Mouse (Mus musculus): ENCODE measurements around the gene Cope. TPM values are rescaled to one million over a fixed set of nuclear protein-coding genes. Genes with fewer than 3 reads are reported as not detected.

Gene Cope
- 100 to 1,000 TPM; 185 to 205 TPM for total RNA-seq (2021)
- long read RNA-seq, experiment 1, transcript Cope-201 (10 exons, 1,300 nt): major isoform, 97 of 123 reads
- long read RNA-seq, experiment 1, partial matches to known transcripts: 9 of 123 reads
- long read RNA-seq, experiment 1, other reads (novel, unspliced or antisense): 13 of 123 reads
- long read RNA-seq, experiment 2, transcript Cope-201 (10 exons, 1,300 nt): major isoform, 308 of 349 reads
- long read RNA-seq, experiment 2, partial matches to known transcripts: 12 of 349 reads
- long read RNA-seq, experiment 2, other reads (novel, unspliced or antisense): 24 of 349 reads

GRCm38 (mm10) chr8:70302358-70302890, at the start of gene Cope, which contains the start of gene Ddx49:
TSS of gene Cope (plus strand) at chr8:70302518.
TSS of gene Ddx49 (minus strand) at chr8:70302489.
- peak; percentile 91 to 94 for DNase-seq (ENCODE audit: low spot score in 2 of 2)

- no peak for DNase-seq (ENCODE audit: low spot score in 2 of 2)
These were observed 47.7 kb upstream of the Cope start for GRCm38 (mm10) chr8:70254628-70255027.

GRCm38 (mm10) chr8:70257456-70257855, 44.9 kb upstream of the Cope start:
- no peak for DNase-seq (ENCODE audit: low spot score in 2 of 2)

GRCm38 (mm10) chr8:70258600-70258999, 43.7 kb upstream of the Cope start:
- DNase-seq (ENCODE audit: low spot score in 2 of 2): no peak

- no peak for DNase-seq (ENCODE audit: low spot score in 2 of 2)
These were observed 43.3 kb upstream of the Cope start for GRCm38 (mm10) chr8:70259043-70259442.

GRCm38 (mm10) chr8:70267674-70268073, 34.6 kb upstream of the Cope start:
- no peak for DNase-seq (ENCODE audit: low spot score in 2 of 2)

GRCm38 (mm10) chr8:70268311-70268710, 34.0 kb upstream of the Cope start:
- DNase-seq (ENCODE audit: low spot score in 2 of 2): no peak

- DNase-seq (ENCODE audit: low spot score in 2 of 2): no peak
These were observed 33.3 kb upstream of the Cope start for GRCm38 (mm10) chr8:70268799-70269565.

- peak in 1 of 2 experiments; percentile 29 for DNase-seq (ENCODE audit: low spot score in 2 of 2)
These were observed 29.4 kb upstream of the Cope start for GRCm38 (mm10) chr8:70272949-70273348.

GRCm38 (mm10) chr8:70274350-70274749, 28.0 kb upstream of the Cope start:
- no peak for DNase-seq (ENCODE audit: low spot score in 2 of 2)

GRCm38 (mm10) chr8:70276476-70276875, 25.8 kb upstream of the Cope start:
- DNase-seq (ENCODE audit: low spot score in 2 of 2): no peak

- no peak for DNase-seq (ENCODE audit: low spot score in 2 of 2)
These were observed 24.1 kb upstream of the Cope start for GRCm38 (mm10) chr8:70278175-70278574.

GRCm38 (mm10) chr8:70279266-70279665, 23.1 kb upstream of the Cope start:
- DNase-seq (ENCODE audit: low spot score in 2 of 2): no peak

GRCm38 (mm10) chr8:70281001-70281400, 21.3 kb upstream of the Cope start:
- DNase-seq (ENCODE audit: low spot score in 2 of 2): no peak

- DNase-seq (ENCODE audit: low spot score in 2 of 2): peak; percentile 91 to 97
These were observed 19.6 kb upstream of the Cope start, which contains the start of gene Homer3 for GRCm38 (mm10) chr8:70282603-70283135. TSS of gene Homer3 (plus strand) at chr8:70282827.

GRCm38 (mm10) chr8:70283136-70284077, 18.9 kb upstream of the Cope start:
- DNase-seq (ENCODE audit: low spot score in 2 of 2): no peak

GRCm38 (mm10) chr8:70284421-70284820, 17.9 kb upstream of the Cope start:
- DNase-seq (ENCODE audit: low spot score in 2 of 2): no peak

GRCm38 (mm10) chr8:70285304-70285703, 17.0 kb upstream of the Cope start:
- DNase-seq (ENCODE audit: low spot score in 2 of 2): no peak

- no peak for DNase-seq (ENCODE audit: low spot score in 2 of 2)
These were observed 15.6 kb upstream of the Cope start for GRCm38 (mm10) chr8:70286737-70287136.

GRCm38 (mm10) chr8:70293988-70294405, 8.3 kb upstream of the Cope start:
- no peak for DNase-seq (ENCODE audit: low spot score in 2 of 2)

- no peak for DNase-seq (ENCODE audit: low spot score in 2 of 2)
These were observed 1.4 kb upstream of the Cope start for GRCm38 (mm10) chr8:70300881-70301280.

All from adrenal gland, adult 18-20 months (tissue).